ENCODE assay signal across 2 mouse cellular contexts in genomic region chr15:78425230-78425629, GRCm38 (mm10).
TF ChIP-seq lines count a peak whose summit lies in the region.

No protein-coding gene starts in this region.

TF ChIP-seq in CH12.LX, 34 proteins besides CTCF, POLR2A, EP300 and RAD21:
- TF ChIP-seq SMC3 (IDR thresholded peaks at IDR 0.05; ENCODE audit: low read depth, low read length), result peak; percentile 28; the same call in 1 of the 2 replicates
- no peak for TF ChIP-seq JUND (conservative IDR thresholded peaks at IDR 0.05; ENCODE audit: low read depth, low read length)
TF ChIP-seq in CH12.LX: peak in this region for 1.

TF ChIP-seq in MEL, 35 proteins besides CTCF, POLR2A, EP300 and RAD21:
- TF ChIP-seq ZC3H11A (IDR thresholded peaks at IDR 0.05; ENCODE audit: low read depth, low read length), result no peak
- no peak for TF ChIP-seq RCOR1 (IDR thresholded peaks at IDR 0.05; ENCODE audit: low read depth, low read length)
- TF ChIP-seq MYB (IDR thresholded peaks at IDR 0.05; ENCODE audit: low read depth, low read length), result no peak
- TF ChIP-seq MAZ (IDR thresholded peaks at IDR 0.05; ENCODE audit: low read depth, low read length), result no peak
- no peak for TF ChIP-seq SMC3 (IDR thresholded peaks at IDR 0.05; ENCODE audit: low read depth, low read length)
- TF ChIP-seq TCF12 (IDR thresholded peaks at IDR 0.05; ENCODE audit: low read depth, low read length), result no peak
- TF ChIP-seq USF1 (IDR thresholded peaks at IDR 0.05; ENCODE audit: low read depth, low read length), result no peak
- TF ChIP-seq NRF1 (IDR thresholded peaks at IDR 0.05; ENCODE audit: insufficient read depth, low read depth, low read length, poor library complexity, severe bottlenecking), result no peak
- TF ChIP-seq UBTF (IDR thresholded peaks at IDR 0.05; ENCODE audit: borderline replicate concordance, insufficient read depth, low read depth, low read length), result no peak
- TF ChIP-seq ETS1 (IDR thresholded peaks at IDR 0.05; ENCODE audit: low read depth, low read length), result no peak
